Mouse (Mus musculus) hematopoietic stem cell, adult 5-6 weeks (primary cell): Measurements from ENCODE around the gene Olfr469. TPM values are rescaled to one million over a fixed set of nuclear protein-coding genes. Genes with fewer than 3 reads are reported as not detected.
"Not testable (repeated sequence)": the region's sequence is repeated elsewhere in the genome, so short reads cannot be mapped to it uniquely, and the experiment has no call there.

Source experiments
- ATAC-seq, 2 experiments: fragments of 125-278 bp in 1 of 2; replicated peaks in 1 of 2; 2 replicates each; pipeline ENCODE4 v1.8.0; 2016 to 2017; ENCODE audit warnings: inconsistent platforms in 2 of 2, mild to moderate bottlenecking in 2 of 2, moderate number of reproducible peaks in 2 of 2, low read depth in 1 of 2, moderate TSS enrichment in 1 of 2; ENCODE audit not compliant: low FRiP score in 2 of 2, poor library complexity in 2 of 2, severe bottlenecking in 2 of 2, insufficient read depth in 1 of 2, low TSS enrichment in 1 of 2
- total RNA-seq: library from RNA; stranded (forward); fragments of 172-1452, 232-1000 nt; gene quantifications from 2 replicates; pipeline ENCODE4 v1.2.3, GENCODE M21; 2017

Olfr469 gene
- total RNA-seq: not detected in 2 replicates

GRCm38 (mm10) chr7:107825441-107825840 is at the start of gene Olfr469:
Gene Olfr469, minus strand, starts transcription at chr7:107825541.
- ATAC-seq: not testable (repeated sequence)

- ATAC-seq: not testable (repeated sequence)
Measured at GRCm38 (mm10) chr7:107847390-107847789, 22.0 kb upstream of the Olfr469 start, which contains the start of gene Olfr470. Gene Olfr470, minus strand, starts transcription at chr7:107847490.

- ATAC-seq: peak in 1 of 2 experiments; percentile 51; a peak in 2 of 4 replicates
Measured at GRCm38 (mm10) chr7:107841719-107842118, 16.4 kb upstream of the Olfr469 start.

- ATAC-seq: not testable (repeated sequence)
Measured at GRCm38 (mm10) chr7:107823867-107824266, 1.5 kb downstream of the Olfr469 start.

GRCm38 (mm10) chr7:107819442-107819841 is 5.9 kb downstream of the Olfr469 start:
- 0 out of 4 replicates have a peak, but pooled peaks of 1 of the 2 experiments have one; percentile 27 for ATAC-seq

GRCm38 (mm10) chr7:107811963-107812362 is 13.4 kb downstream of the Olfr469 start, which contains the start of gene Olfr467:
Gene Olfr467, plus strand, starts transcription at chr7:107812263.
- ATAC-seq: no peak

- ATAC-seq: no peak
Measured at GRCm38 (mm10) chr7:107802138-107802537, 23.2 kb downstream of the Olfr469 start.

GRCm38 (mm10) chr7:107801108-107801507 is 24.2 kb downstream of the Olfr469 start, which contains the start of gene Ovch2:
Gene Ovch2, minus strand, starts transcription at chr7:107801208.
- no peak for ATAC-seq

GRCm38 (mm10) chr7:107796500-107796899 is 28.8 kb downstream of the Olfr469 start:
- no peak for ATAC-seq

- ATAC-seq: peak; percentile 62 to 74; a peak in 2 of 4 replicates
Measured at GRCm38 (mm10) chr7:107787977-107788620, 37.2 kb downstream of the Olfr469 start.

- no peak for ATAC-seq
Measured at GRCm38 (mm10) chr7:107779611-107780010, 45.7 kb downstream of the Olfr469 start.

GRCm38 (mm10) chr7:107778216-107778615 is 47.1 kb downstream of the Olfr469 start:
- no peak for ATAC-seq

GRCm38 (mm10) chr7:107770812-107771211 is 54.5 kb downstream of the Olfr469 start:
- ATAC-seq: no peak

Other genes with a start within 250 kb of the Olfr469 start
- 13.7 and 14.3 TPM in 2 replicates for gene Ppfibp2, start 230.3 kb downstream of the Olfr469 start, total RNA-seq
- not detected in 2 replicates for gene 5330417H12Rik, start 200.4 kb downstream of the Olfr469 start, total RNA-seq
- gene Cyb5r2, start 67.5 kb downstream of the Olfr469 start, total RNA-seq: not detected in 2 replicates
- not detected in 2 replicates for gene Ovch2, start 24.3 kb downstream of the Olfr469 start, total RNA-seq
- not detected in 2 replicates for gene Olfr467, start 13.3 kb downstream of the Olfr469 start, total RNA-seq
- gene Olfr470, start 21.9 kb upstream of the Olfr469 start, total RNA-seq: not detected in 2 replicates
- not detected in 2 replicates for gene Olfr472, start 72.4 kb upstream of the Olfr469 start, total RNA-seq
- gene Olfr473, start 104.9 kb upstream of the Olfr469 start, total RNA-seq: not detected in 2 replicates
- not detected in 2 replicates for gene Olfr474, start 129.1 kb upstream of the Olfr469 start, total RNA-seq
- gene Olfr476, start 139.3 kb upstream of the Olfr469 start, total RNA-seq: not detected in 2 replicates
- gene Olfr477, start 161.2 kb upstream of the Olfr469 start, total RNA-seq: not detected in 2 replicates
- not detected in 2 replicates for gene Olfr478, start 208.4 kb upstream of the Olfr469 start, total RNA-seq
- gene Olfr479, start 225.2 kb upstream of the Olfr469 start, total RNA-seq: not detected in 2 replicates
- gene Olfr480, start 241.8 kb upstream of the Olfr469 start, total RNA-seq: not detected in 2 replicates